Mouse (Mus musculus): ENCODE data around the gene Fcrls.

Gene Fcrls

GRCm38 (mm10) chr3:87263436-87263835 is at the start of gene Fcrls:
Gene Fcrls, minus strand, starts transcription at chr3:87263738.
- no peak for DNase-seq (ENCODE audit: low read depth, low spot score)

DNA sequence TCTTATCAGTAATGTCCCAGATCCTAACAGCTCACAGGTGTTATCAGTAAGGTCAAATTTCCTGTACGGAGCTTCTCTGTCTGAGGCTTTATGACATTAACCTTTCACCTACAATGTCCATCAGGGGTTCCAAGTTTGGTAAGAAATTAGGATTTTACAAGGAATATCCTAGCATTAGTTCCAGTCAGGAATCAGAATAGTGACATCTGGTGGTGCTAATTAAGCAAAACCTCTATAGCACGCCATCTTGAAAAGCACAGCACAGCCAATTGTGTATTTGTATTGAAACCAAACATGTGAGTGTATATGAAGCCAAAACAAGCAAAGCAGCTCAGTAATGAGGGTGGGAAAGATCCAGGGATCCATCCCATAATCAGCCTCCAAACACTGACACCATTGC is 46.4 kb upstream of the Fcrls start:
- no peak for DNase-seq (ENCODE audit: low read depth, low spot score)

DNA sequence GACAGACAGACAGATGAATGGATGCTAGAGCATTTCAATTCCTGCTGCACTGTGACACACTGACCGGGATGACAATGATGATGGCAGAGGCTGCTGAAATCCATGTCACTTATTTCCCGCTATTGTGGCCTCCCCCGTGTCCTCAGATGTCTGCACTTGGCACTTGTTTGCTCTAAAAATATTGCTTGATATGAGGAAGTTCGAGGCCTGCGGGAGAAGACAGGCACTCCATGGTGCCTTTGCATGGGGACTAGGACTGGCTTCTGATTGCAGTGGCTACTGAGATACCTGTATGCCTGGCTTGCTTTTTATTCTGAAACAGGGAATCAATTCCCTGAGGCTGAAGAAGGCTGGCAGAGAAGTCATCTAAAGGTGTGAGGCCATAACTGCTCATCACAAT is 36.4 kb upstream of the Fcrls start:
- DNase-seq (ENCODE audit: low read depth, low spot score), result no peak

DNA sequence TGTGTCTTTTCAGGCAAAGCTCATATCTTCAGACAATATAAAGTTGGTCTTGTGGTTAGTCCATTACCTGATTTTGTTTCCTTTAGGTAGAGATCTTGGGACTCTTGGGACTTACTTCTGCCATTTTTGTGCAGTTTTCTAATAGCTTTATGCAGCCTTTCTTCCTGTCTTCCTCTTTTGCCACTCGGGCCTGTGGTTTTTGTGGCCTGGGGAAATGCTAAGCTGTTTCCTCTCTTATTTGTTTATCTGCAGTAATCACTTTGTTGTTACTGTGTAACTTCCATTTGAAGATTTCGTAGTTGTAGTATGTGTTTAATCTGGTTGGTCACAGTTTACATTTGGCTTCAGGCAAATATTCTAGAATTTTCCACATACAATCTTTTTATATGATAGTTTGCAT is 10.8 kb upstream of the Fcrls start:
- no peak for DNase-seq (ENCODE audit: low read depth, low spot score)

GRCm38 (mm10) chr3:87266581-87266980 is 3.0 kb upstream of the Fcrls start:
- DNase-seq (ENCODE audit: low read depth, low spot score), result no peak

DNA sequence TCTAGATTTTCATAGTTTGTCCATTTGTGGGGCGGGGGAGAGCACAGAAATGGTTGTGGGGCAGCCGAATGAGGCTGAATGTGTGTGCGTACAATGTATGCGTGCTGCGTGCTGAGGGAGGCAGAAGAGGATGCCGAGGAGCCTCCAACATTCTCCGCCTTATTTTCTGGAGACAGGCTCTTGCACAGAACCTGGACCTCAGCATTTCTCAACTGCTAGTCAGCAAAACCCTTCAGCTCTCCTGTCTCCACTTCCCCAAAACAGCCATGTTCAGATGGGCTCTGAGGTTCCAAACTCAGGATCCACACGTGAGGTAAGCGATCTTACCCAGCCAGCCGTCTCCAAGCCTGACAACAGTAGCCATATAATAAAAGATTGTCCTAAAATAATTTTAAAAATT is 8.3 kb downstream of the Fcrls start:
- no peak for DNase-seq (ENCODE audit: low read depth, low spot score)

GRCm38 (mm10) chr3:87249571-87249970 is 14.0 kb downstream of the Fcrls start:
- no peak for DNase-seq (ENCODE audit: low read depth, low spot score)

DNA sequence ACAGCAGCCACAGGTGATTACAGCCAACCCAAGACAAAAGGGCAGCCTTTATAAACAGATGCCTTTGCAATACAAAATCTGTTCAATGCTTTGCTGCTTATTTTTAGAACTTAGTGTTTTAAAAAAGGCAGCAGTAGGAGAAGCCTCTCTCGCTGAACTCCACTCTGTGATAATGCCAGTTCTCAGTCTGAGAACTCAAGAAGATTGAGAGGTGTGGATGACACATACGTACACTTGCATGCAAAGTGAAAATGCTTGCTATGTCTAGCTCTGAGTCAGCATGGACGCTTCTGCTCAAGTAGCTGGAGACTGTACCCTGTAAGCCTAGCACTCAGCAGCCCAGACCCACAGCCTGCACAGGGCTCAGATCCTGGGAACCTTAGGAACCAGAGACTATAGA is 16.2 kb downstream of the Fcrls start:
- no peak for DNase-seq (ENCODE audit: low read depth, low spot score)

DNA sequence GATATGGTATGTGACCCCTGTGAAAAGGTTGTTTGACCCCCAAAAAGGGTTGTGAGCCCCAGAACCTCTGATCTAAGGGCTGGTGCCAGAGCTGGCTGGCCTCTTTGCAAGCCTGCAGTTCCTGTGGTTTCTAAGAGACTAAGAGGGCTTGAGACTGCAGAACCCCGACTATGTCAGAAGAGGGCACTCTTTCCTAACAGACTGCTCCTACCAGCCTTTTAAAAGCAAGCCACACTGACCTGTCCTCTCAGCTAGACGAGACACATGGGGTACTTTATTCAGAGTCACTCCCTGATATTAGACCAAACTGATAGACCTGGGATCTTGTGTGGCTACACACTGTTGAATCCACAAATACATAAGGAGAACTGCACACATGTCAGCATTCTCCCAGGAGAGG is 19.9 kb downstream of the Fcrls start:
- peak; percentile 65 for DNase-seq (ENCODE audit: low read depth, low spot score)

DNA sequence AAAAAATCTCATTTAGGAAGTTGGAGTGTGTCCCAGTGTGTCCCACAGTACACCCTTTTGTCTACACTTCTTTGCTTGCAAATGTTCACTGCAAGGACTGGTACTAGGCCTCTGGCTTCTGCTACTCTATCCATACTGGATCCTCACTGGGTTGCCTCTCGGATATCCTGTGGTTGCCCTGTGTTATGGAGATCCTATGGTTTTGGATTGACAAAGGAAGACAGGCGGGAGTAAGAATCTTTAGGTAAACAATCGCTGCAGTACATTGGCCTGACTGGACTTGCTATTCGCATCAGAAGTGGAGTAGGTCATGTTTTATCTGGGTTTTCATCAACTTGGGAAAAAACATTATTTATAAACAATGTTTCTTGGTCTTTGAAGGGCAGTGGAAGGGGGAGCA is 22.6 kb downstream of the Fcrls start:
- peak; percentile 50 for DNase-seq (ENCODE audit: low read depth, low spot score)

DNA sequence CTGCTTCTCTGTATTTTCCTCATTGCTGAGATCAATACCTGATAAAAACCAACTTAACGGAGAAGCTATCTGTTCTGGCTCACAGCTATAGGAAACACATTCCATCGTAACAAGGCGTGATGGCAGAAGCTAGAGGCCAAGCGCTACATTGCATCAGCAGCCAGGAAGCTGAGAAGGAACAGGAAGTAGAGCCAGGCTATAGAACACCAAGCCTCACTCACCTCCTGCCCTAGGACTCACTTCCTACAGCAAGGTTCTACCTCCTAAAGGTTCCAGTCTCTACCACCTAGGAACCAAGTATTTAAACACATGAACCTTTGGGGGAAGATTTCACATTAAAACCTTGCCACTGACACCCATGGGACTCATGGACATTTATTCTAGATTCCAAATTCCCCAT is 39.9 kb downstream of the Fcrls start:
- no peak for DNase-seq (ENCODE audit: low read depth, low spot score)

DNA sequence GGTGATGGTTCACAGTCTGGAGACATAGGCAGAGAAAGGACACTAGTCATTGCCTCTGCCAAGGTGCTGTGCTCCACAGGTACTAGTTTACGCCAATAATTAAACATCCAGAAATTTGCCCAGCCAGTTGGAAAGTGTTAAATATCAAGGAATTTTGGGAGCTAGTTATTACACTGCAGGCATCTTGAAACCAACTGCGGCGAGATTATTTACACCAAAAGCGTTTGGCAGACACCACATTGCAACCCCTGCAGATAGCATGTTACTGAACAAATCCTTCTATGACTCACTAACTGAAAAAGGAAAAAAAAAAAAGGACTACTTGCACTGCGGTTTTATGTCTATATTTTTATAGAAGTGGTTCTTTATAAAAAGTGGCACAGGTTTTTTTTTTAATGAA is 41.2 kb downstream of the Fcrls start:
- DNase-seq (ENCODE audit: low read depth, low spot score), result no peak

- no peak for DNase-seq (ENCODE audit: low read depth, low spot score)
Measured at GRCm38 (mm10) chr3:87215176-87215575, 48.4 kb downstream of the Fcrls start.

DNA sequence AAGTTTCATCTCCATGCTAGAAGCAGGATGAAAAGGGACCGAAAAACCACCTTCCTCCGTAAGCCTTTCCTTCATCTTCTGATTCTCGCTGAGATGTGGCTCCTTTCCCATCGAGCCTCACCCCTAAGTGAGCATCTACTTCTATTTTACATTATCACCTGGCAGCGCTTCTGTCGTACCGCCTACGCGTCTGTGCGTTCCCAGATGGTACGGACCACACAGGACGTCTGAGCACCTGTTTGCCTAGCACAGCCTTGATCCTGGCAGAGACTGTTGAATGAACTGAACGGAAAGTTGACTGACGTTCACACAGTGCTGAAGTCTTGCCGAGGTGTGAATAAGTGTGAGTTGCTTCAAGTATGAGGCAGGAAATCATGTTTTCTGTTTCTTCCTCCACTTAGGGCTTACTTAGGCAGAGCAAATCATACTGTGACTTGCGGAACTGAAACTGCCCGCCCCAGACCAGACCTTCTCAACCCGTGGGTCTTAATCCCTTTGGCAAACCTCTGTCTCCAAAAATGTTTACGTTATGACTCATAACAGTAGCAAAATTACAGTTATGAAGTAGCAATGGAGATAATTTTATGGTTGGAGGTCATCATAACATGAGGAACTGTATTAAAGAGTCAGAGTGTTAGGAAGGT is 49.2 kb downstream of the Fcrls start:
- DNase-seq (ENCODE audit: low read depth, low spot score), result no peak

GRCm38 (mm10) chr3:87206336-87207075 is 57.0 kb downstream of the Fcrls start:
- no peak for DNase-seq (ENCODE audit: low read depth, low spot score)
